Mouse (Mus musculus): ENCODE results near the gene Pde10a. TPM values are rescaled to one million over a fixed set of nuclear protein-coding genes. Genes with fewer than 3 reads are reported as not detected.

The Pde10a gene
- polyA plus RNA-seq, 1 experiment = 26.2 TPM

DNA sequence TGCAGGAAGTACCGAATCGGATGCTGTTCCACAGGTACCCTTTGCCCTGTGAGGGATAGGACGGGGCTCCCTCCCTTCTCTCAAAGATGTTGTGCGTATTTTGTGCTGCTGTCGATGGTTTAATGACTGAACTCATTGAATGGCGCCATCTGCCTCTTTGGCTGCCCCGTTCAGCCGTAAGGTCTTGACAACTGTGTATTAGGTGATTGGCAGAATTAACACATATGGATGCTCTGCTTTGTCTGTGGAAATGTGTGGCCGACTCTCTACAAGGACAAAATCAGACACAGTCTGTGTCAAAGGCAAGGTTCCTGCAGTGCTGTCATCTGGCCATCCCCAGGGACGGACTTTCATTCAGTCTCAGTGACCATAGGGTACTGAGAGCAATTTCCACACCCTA lies 372.6 kb downstream of the Pde10a start:
- no peak overlapping the region for H3K4me3 ChIP-seq (ENCODE audit: control insufficient read depth, low read depth, low read length)
- no peaks in the 10 kb centered on the region for H3K27me3 ChIP-seq (ENCODE audit: control insufficient read depth, insufficient read depth, low read length)
- TF ChIP-seq CTCF (IDR thresholded peaks at IDR 0.05; ENCODE audit: control insufficient read depth, insufficient read depth, insufficient replicate concordance, low read depth, low read length) (no peak), POLR2A (IDR thresholded peaks at IDR 0.05; ENCODE audit: control insufficient read depth, low read depth, low read length) (no peak)
- H3K36me3 ChIP-seq (ENCODE audit: control insufficient read depth, insufficient read depth, low read length) = no peaks in the 10 kb centered on the region
- no peak overlapping the region for H3K27ac ChIP-seq (ENCODE audit: control insufficient read depth, insufficient read depth, low read depth, low read length)
- no peaks in the 10 kb centered on the region for H3K4me1 ChIP-seq (ENCODE audit: control insufficient read depth, insufficient read depth, low read length)

DNA sequence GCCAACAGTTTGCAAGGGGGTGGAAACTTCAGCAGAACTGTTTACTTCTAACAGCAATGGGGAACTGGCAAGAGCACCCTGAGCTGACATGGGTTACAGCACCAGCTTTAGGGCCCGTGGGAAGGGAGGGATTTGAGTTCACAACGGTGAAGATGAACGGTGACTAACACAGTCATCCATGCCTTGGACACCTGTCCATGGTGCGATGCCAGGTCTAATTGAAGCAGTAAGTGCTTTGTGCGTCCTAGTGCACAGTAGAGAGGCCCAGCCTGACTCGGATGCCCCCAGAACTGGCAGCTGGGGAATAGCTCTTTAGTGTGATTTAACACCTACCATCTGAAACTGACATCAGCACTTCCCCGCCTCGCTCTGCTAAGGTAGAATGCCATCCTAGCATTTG lies 373.0 kb downstream of the Pde10a start:
- Histone ChIP-seq H3K27me3 (ENCODE audit: control insufficient read depth, insufficient read depth, low read length) (no peaks in the 10 kb centered on the region), H3K36me3 (ENCODE audit: control insufficient read depth, insufficient read depth, low read length) (no peaks in the 10 kb centered on the region), H3K4me1 (ENCODE audit: control insufficient read depth, insufficient read depth, low read length) (no peaks in the 10 kb centered on the region), H3K4me3 (ENCODE audit: control insufficient read depth, low read depth, low read length) (no peak overlapping the region), H3K27ac (ENCODE audit: control insufficient read depth, insufficient read depth, low read depth, low read length) (no peak overlapping the region)
- TF ChIP-seq POLR2A (IDR thresholded peaks at IDR 0.05; ENCODE audit: control insufficient read depth, low read depth, low read length) = no peak
- no peak for TF ChIP-seq CTCF (IDR thresholded peaks at IDR 0.05; ENCODE audit: control insufficient read depth, insufficient read depth, insufficient replicate concordance, low read depth, low read length)

DNA sequence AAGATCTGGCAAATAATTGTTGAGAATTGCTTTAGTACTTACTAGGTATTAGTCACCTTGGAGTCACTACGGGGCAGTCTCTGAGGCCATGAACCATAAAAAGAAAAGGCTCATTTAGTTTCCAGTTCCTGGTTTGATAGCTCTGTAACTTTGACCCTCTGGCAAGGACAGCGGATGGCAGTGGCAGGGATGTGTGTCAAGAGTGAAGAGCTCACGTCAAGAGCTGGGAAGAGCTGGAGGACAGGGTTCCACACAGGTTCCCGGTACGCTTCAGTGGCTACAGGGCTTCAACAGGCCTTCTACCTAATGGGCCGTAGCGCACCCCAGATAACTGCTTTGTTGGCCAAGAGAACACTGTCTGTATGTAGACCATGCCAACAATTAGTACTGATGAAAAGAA lies 374.0 kb downstream of the Pde10a start:
- Histone ChIP-seq H3K4me3 (ENCODE audit: control insufficient read depth, low read depth, low read length) (no peak overlapping the region), H3K27me3 (ENCODE audit: control insufficient read depth, insufficient read depth, low read length) (no peaks in the 10 kb centered on the region), H3K4me1 (ENCODE audit: control insufficient read depth, insufficient read depth, low read length) (no peaks in the 10 kb centered on the region), H3K27ac (ENCODE audit: control insufficient read depth, insufficient read depth, low read depth, low read length) (no peak overlapping the region), H3K36me3 (ENCODE audit: control insufficient read depth, insufficient read depth, low read length) (no peaks in the 10 kb centered on the region)
- no peak for TF ChIP-seq POLR2A (IDR thresholded peaks at IDR 0.05; ENCODE audit: control insufficient read depth, low read depth, low read length)
- TF ChIP-seq CTCF (IDR thresholded peaks at IDR 0.05; ENCODE audit: control insufficient read depth, insufficient read depth, insufficient replicate concordance, low read depth, low read length) = no peak

DNA sequence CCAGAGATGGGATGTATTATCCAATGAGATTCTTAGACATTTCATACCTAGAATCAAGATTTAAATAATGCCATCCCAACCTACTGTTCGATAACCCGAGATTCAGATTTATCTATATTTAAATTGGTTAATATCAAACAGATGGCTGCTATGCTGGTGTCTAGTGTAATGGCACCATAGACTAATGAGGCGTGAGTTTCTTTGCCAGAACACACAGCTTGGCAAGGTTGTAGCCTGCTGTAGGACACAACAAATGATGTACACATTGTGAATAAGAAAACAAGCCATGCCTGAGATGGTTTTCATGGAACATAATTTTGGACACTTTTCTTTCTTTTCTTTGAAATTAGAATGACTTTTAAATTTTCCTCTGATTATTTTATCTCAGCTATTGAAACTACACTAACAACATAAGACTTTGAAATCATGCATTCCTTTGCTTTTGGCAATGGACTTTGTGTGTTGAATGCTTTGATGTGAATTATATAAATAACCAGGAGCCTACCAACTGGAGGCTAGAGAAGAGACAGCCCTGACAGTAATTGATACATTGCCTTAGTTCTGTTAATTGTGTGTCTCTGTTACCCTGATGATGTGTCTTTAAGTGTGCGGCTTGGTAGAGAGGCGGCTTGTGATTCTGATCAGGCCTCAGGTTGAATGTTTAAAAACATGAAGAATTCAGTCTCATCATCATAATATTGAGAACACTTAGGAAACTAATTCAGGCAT lies 378.5 kb downstream of the Pde10a start:
- no peak overlapping the region for H3K27ac ChIP-seq (ENCODE audit: control insufficient read depth, insufficient read depth, low read depth, low read length)
- H3K4me1 ChIP-seq (ENCODE audit: control insufficient read depth, insufficient read depth, low read length) = no peaks in the 10 kb centered on the region; the same call in 1 of the 2 replicates
- H3K4me3 ChIP-seq (ENCODE audit: control insufficient read depth, low read depth, low read length) = no peak overlapping the region
- H3K27me3 ChIP-seq (ENCODE audit: control insufficient read depth, insufficient read depth, low read length) = no peaks in the 10 kb centered on the region
- TF ChIP-seq POLR2A (IDR thresholded peaks at IDR 0.05; ENCODE audit: control insufficient read depth, low read depth, low read length) = no peak
- no peak for TF ChIP-seq CTCF (IDR thresholded peaks at IDR 0.05; ENCODE audit: control insufficient read depth, insufficient read depth, insufficient replicate concordance, low read depth, low read length)
- H3K36me3 ChIP-seq (ENCODE audit: control insufficient read depth, insufficient read depth, low read length) = no peaks in the 10 kb centered on the region

DNA sequence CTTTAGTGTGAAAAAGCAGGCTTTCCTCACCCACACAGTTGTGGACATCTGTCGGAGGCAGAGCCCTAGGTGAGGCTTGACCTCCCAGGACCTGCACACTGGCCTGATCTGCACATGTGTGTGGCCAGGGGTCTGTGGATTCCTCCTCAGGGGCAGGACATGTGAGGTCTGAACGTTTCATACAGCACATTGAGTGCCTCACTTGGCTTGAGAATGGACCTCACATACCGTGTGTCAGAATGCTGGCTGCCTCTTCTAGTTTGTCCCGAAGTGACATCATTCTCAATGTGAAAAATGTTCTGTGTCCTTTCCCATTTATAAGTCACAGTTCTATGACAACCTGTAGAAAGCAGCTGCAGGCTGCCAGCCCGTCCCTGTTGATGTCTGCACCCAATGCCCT lies 385.4 kb downstream of the Pde10a start:
- H3K27ac ChIP-seq (ENCODE audit: control insufficient read depth, insufficient read depth, low read depth, low read length) = no peak overlapping the region
- TF ChIP-seq POLR2A (IDR thresholded peaks at IDR 0.05; ENCODE audit: control insufficient read depth, low read depth, low read length) (no peak), CTCF (IDR thresholded peaks at IDR 0.05; ENCODE audit: control insufficient read depth, insufficient read depth, insufficient replicate concordance, low read depth, low read length) (no peak)
- no peaks in the 10 kb centered on the region for H3K27me3 ChIP-seq (ENCODE audit: control insufficient read depth, insufficient read depth, low read length)
- H3K4me1 ChIP-seq (ENCODE audit: control insufficient read depth, insufficient read depth, low read length) = no peaks in the 10 kb centered on the region; the same call in 1 of the 2 replicates
- H3K4me3 ChIP-seq (ENCODE audit: control insufficient read depth, low read depth, low read length) = no peak overlapping the region
- no peaks in the 10 kb centered on the region for H3K36me3 ChIP-seq (ENCODE audit: control insufficient read depth, insufficient read depth, low read length)

DNA sequence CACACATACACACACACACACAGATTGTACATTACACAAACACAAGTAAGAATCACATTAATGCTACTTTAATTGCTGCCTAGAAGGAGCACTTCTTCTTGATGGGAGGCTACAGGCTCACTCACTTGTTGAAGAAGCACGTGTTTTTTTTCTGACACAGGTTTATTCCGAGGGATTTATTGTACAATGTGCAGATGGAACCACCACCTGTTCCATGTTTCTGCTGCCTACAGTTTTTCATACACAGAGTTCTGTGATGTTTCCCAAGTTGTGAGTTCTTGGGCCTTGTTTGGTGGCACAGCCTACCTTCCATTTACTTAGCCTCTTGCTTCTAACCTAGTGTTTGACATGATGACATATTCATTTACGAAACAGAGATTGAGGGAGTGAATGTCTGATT lies 387.8 kb downstream of the Pde10a start:
- Histone ChIP-seq H3K4me3 (ENCODE audit: control insufficient read depth, low read depth, low read length) (no peak overlapping the region), H3K4me1 (ENCODE audit: control insufficient read depth, insufficient read depth, low read length) (no peaks in the 10 kb centered on the region), H3K36me3 (ENCODE audit: control insufficient read depth, insufficient read depth, low read length) (no peaks in the 10 kb centered on the region), H3K27ac (ENCODE audit: control insufficient read depth, insufficient read depth, low read depth, low read length) (no peak overlapping the region), H3K27me3 (ENCODE audit: control insufficient read depth, insufficient read depth, low read length) (no peaks in the 10 kb centered on the region)
- no peak for TF ChIP-seq CTCF (IDR thresholded peaks at IDR 0.05; ENCODE audit: control insufficient read depth, insufficient read depth, insufficient replicate concordance, low read depth, low read length)
- no peak for TF ChIP-seq POLR2A (IDR thresholded peaks at IDR 0.05; ENCODE audit: control insufficient read depth, low read depth, low read length)

DNA sequence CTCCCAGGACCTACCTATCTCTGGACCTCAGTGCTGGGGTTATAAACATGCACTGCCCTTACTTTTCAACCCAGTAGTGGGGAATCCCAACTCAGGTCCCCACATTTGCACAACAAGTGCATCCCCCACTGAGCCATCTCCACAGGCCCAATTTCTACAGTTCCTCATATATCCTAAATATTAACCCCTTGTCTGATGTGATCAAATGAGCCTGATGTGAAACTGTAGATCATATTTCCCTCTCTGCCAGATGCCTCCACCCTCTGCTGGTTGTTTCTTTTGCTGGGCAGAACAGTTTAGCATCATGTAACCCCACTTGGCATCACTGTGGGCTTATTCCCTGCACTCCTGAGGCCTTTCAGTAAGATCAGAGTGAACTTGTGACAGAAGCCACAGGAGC lies 390.5 kb downstream of the Pde10a start:
- H3K4me1 ChIP-seq (ENCODE audit: control insufficient read depth, insufficient read depth, low read length) = no peaks in the 10 kb centered on the region
- H3K4me3 ChIP-seq (ENCODE audit: control insufficient read depth, low read depth, low read length) = no peak overlapping the region
- no peaks in the 10 kb centered on the region for H3K36me3 ChIP-seq (ENCODE audit: control insufficient read depth, insufficient read depth, low read length)
- no peak overlapping the region for H3K27ac ChIP-seq (ENCODE audit: control insufficient read depth, insufficient read depth, low read depth, low read length)
- no peaks in the 10 kb centered on the region for H3K27me3 ChIP-seq (ENCODE audit: control insufficient read depth, insufficient read depth, low read length)
- TF ChIP-seq POLR2A (IDR thresholded peaks at IDR 0.05; ENCODE audit: control insufficient read depth, low read depth, low read length) (no peak), CTCF (IDR thresholded peaks at IDR 0.05; ENCODE audit: control insufficient read depth, insufficient read depth, insufficient replicate concordance, low read depth, low read length) (no peak)
